Mouse (Mus musculus): ENCODE data around the gene Tat. TPM values are rescaled to one million over a fixed set of nuclear protein-coding genes. Genes with fewer than 3 reads are reported as not detected.

The Tat gene
- polyA plus RNA-seq, 1 experiment from 2014 or later = 0.45 TPM

- no peak overlapping the region for H3K4me3 ChIP-seq (ENCODE audit: low read depth, low read length)
- no peak overlapping the region for H3K9ac ChIP-seq (ENCODE audit: low read depth, low read length)
- WGBS (ENCODE audit: insufficient replicate concordance) = 46% methylated on average over 10 of the region's 10 CpGs
- H3K4me1 ChIP-seq (ENCODE audit: control insufficient read depth, low read depth, low read length) = no peaks in the 10 kb centered on the region
- H3K36me3 ChIP-seq (ENCODE audit: control insufficient read depth, insufficient read depth) = no peaks in the 10 kb centered on the region
- no peak overlapping the region for H3K27ac ChIP-seq (ENCODE audit: low read length)
- H3K4me2 ChIP-seq (ENCODE audit: low read depth, low read length) = no peak overlapping the region
- peaks cover 12% of the 10 kb centered on the region for H3K27me3 ChIP-seq (ENCODE audit: control insufficient read depth, insufficient read depth, low read depth, low read length)
- no peaks in the 10 kb centered on the region for H3K9me3 ChIP-seq (replicated peaks; ENCODE audit: control insufficient read depth, low read length)
- no peak for ATAC-seq (ENCODE audit: low read depth)
These were observed 21.4 kb upstream of the Tat start for GRCm38 (mm10) chr8:109968837-109969236.

- 6% methylated on average over 9 of the region's 9 CpGs for WGBS (ENCODE audit: insufficient replicate concordance)
- no peak overlapping the region for H3K27ac ChIP-seq (ENCODE audit: low read length)
- no peak for ATAC-seq (ENCODE audit: low read depth)
These were observed 19.9 kb upstream of the Tat start for GRCm38 (mm10) chr8:109970323-109970722.

GRCm38 (mm10) chr8:109972901-109973300 is 17.3 kb upstream of the Tat start:
- H3K4me1 ChIP-seq (ENCODE audit: control insufficient read depth, low read depth, low read length) = no peaks in the 10 kb centered on the region
- peaks cover 12% of the 10 kb centered on the region for H3K27me3 ChIP-seq (ENCODE audit: control insufficient read depth, insufficient read depth, low read depth, low read length)
- no peak overlapping the region for H3K4me3 ChIP-seq (ENCODE audit: low read depth, low read length)
- ATAC-seq (ENCODE audit: low read depth) = no peak
- H3K4me2 ChIP-seq (ENCODE audit: low read depth, low read length) = no peak overlapping the region
- WGBS (ENCODE audit: insufficient replicate concordance) = 50% methylated on average over 4 of the region's 4 CpGs
- no peaks in the 10 kb centered on the region for H3K9me3 ChIP-seq (replicated peaks; ENCODE audit: control insufficient read depth, low read length)
- no peak overlapping the region for H3K9ac ChIP-seq (ENCODE audit: low read depth, low read length)
- H3K27ac ChIP-seq (ENCODE audit: low read length) = no peak overlapping the region
- no peaks in the 10 kb centered on the region for H3K36me3 ChIP-seq (ENCODE audit: control insufficient read depth, insufficient read depth)

More at GRCm38 (mm10) chr8:109970323-109970722, 19.9 kb upstream of the Tat start:
- H3K27me3 ChIP-seq (ENCODE audit: control insufficient read depth, insufficient read depth, low read depth, low read length) = peaks cover 12% of the 10 kb centered on the region
- H3K9me3 ChIP-seq (replicated peaks; ENCODE audit: control insufficient read depth, low read length) = no peaks in the 10 kb centered on the region
- no peak overlapping the region for H3K4me3 ChIP-seq (ENCODE audit: low read depth, low read length)
- H3K36me3 ChIP-seq (ENCODE audit: control insufficient read depth, insufficient read depth) = no peaks in the 10 kb centered on the region
- H3K4me2 ChIP-seq (ENCODE audit: low read depth, low read length) = no peak overlapping the region
- no peak overlapping the region for H3K9ac ChIP-seq (ENCODE audit: low read depth, low read length)
- H3K4me1 ChIP-seq (ENCODE audit: control insufficient read depth, low read depth, low read length) = no peaks in the 10 kb centered on the region

GRCm38 (mm10) chr8:109979339-109979738 is 10.9 kb upstream of the Tat start:
- Histone ChIP-seq H3K36me3 (ENCODE audit: control insufficient read depth, insufficient read depth) (no peaks in the 10 kb centered on the region), H3K9ac (ENCODE audit: low read depth, low read length) (no peak overlapping the region), H3K4me3 (ENCODE audit: low read depth, low read length) (no peak overlapping the region), H3K9me3 (replicated peaks; ENCODE audit: control insufficient read depth, low read length) (no peaks in the 10 kb centered on the region), H3K4me2 (ENCODE audit: low read depth, low read length) (no peak overlapping the region), H3K4me1 (ENCODE audit: control insufficient read depth, low read depth, low read length) (no peaks in the 10 kb centered on the region), H3K27me3 (ENCODE audit: control insufficient read depth, insufficient read depth, low read depth, low read length) (no peaks in the 10 kb centered on the region), H3K27ac (ENCODE audit: low read length) (no peak overlapping the region)
- 53% methylated on average over 6 of the region's 6 CpGs for WGBS (ENCODE audit: insufficient replicate concordance)
- peak; percentile 53; the same call in 1 of the 2 replicates for ATAC-seq (ENCODE audit: low read depth)

GRCm38 (mm10) chr8:109982386-109983105 is 7.7 kb upstream of the Tat start:
- H3K27me3 ChIP-seq (ENCODE audit: control insufficient read depth, insufficient read depth, low read depth, low read length) = no peaks in the 10 kb centered on the region
- H3K4me3 ChIP-seq (ENCODE audit: low read depth, low read length) = no peak overlapping the region
- no peak overlapping the region for H3K9ac ChIP-seq (ENCODE audit: low read depth, low read length)
- whole genome bisulfite sequencing (ENCODE audit: insufficient replicate concordance) = 55% methylated on average over 15 of the region's 15 CpGs
- no peak for ATAC-seq (ENCODE audit: low read depth)
- no peaks in the 10 kb centered on the region for H3K36me3 ChIP-seq (ENCODE audit: control insufficient read depth, insufficient read depth)
- H3K4me2 ChIP-seq (ENCODE audit: low read depth, low read length) = no peak overlapping the region
- H3K4me1 ChIP-seq (ENCODE audit: control insufficient read depth, low read depth, low read length) = no peaks in the 10 kb centered on the region
- no peak overlapping the region for H3K27ac ChIP-seq (ENCODE audit: low read length)
- no peaks in the 10 kb centered on the region for H3K9me3 ChIP-seq (replicated peaks; ENCODE audit: control insufficient read depth, low read length)

GRCm38 (mm10) chr8:109983944-109984343 is 6.3 kb upstream of the Tat start:
- Histone ChIP-seq H3K27ac (ENCODE audit: low read length) (no peak overlapping the region), H3K9ac (ENCODE audit: low read depth, low read length) (no peak overlapping the region), H3K27me3 (ENCODE audit: control insufficient read depth, insufficient read depth, low read depth, low read length) (no peaks in the 10 kb centered on the region), H3K4me2 (ENCODE audit: low read depth, low read length) (no peak overlapping the region), H3K36me3 (ENCODE audit: control insufficient read depth, insufficient read depth) (no peaks in the 10 kb centered on the region), H3K4me1 (ENCODE audit: control insufficient read depth, low read depth, low read length) (no peaks in the 10 kb centered on the region), H3K9me3 (replicated peaks; ENCODE audit: control insufficient read depth, low read length) (no peaks in the 10 kb centered on the region), H3K4me3 (ENCODE audit: low read depth, low read length) (no peak overlapping the region)
- no peak for ATAC-seq (ENCODE audit: low read depth)
- WGBS (ENCODE audit: insufficient replicate concordance) = 34% methylated on average over 5 of the region's 5 CpGs

GRCm38 (mm10) chr8:109986384-109986783 is 3.9 kb upstream of the Tat start:
- Histone ChIP-seq H3K4me3 (ENCODE audit: low read depth, low read length) (no peak overlapping the region), H3K27ac (ENCODE audit: low read length) (no peak overlapping the region), H3K9me3 (replicated peaks; ENCODE audit: control insufficient read depth, low read length) (no peaks in the 10 kb centered on the region), H3K36me3 (ENCODE audit: control insufficient read depth, insufficient read depth) (no peaks in the 10 kb centered on the region), H3K4me1 (ENCODE audit: control insufficient read depth, low read depth, low read length) (no peaks in the 10 kb centered on the region), H3K27me3 (ENCODE audit: control insufficient read depth, insufficient read depth, low read depth, low read length) (no peaks in the 10 kb centered on the region), H3K4me2 (ENCODE audit: low read depth, low read length) (no peak overlapping the region), H3K9ac (ENCODE audit: low read depth, low read length) (no peak overlapping the region)
- ATAC-seq (ENCODE audit: low read depth) = peak; percentile 72
- WGBS (ENCODE audit: insufficient replicate concordance) = 43% methylated on average over 7 of the region's 7 CpGs

- no peaks in the 10 kb centered on the region for H3K4me1 ChIP-seq (ENCODE audit: control insufficient read depth, low read depth, low read length)
- no peak for ATAC-seq (ENCODE audit: low read depth)
- no peaks in the 10 kb centered on the region for H3K9me3 ChIP-seq (replicated peaks; ENCODE audit: control insufficient read depth, low read length)
- H3K9ac ChIP-seq (ENCODE audit: low read depth, low read length) = no peak overlapping the region
- no peaks in the 10 kb centered on the region for H3K27me3 ChIP-seq (ENCODE audit: control insufficient read depth, insufficient read depth, low read depth, low read length)
- H3K36me3 ChIP-seq (ENCODE audit: control insufficient read depth, insufficient read depth) = no peaks in the 10 kb centered on the region
- no peak overlapping the region for H3K27ac ChIP-seq (ENCODE audit: low read length)
- no peak overlapping the region for H3K4me3 ChIP-seq (ENCODE audit: low read depth, low read length)
- WGBS (ENCODE audit: insufficient replicate concordance) = 59% methylated on average over 7 of the region's 7 CpGs
- H3K4me2 ChIP-seq (ENCODE audit: low read depth, low read length) = no peak overlapping the region
These were observed 2.5 kb upstream of the Tat start for GRCm38 (mm10) chr8:109987776-109988175.

GRCm38 (mm10) chr8:109989151-109989550 is 1.1 kb upstream of the Tat start:
- no peak overlapping the region for H3K9ac ChIP-seq (ENCODE audit: low read depth, low read length)
- 77% methylated on average over 8 of the region's 8 CpGs for WGBS (ENCODE audit: insufficient replicate concordance)
- H3K4me1 ChIP-seq (ENCODE audit: control insufficient read depth, low read depth, low read length) = no peaks in the 10 kb centered on the region
- H3K27ac ChIP-seq (ENCODE audit: low read length) = no peak overlapping the region
- no peak for ATAC-seq (ENCODE audit: low read depth)
- H3K9me3 ChIP-seq (replicated peaks; ENCODE audit: control insufficient read depth, low read length) = no peaks in the 10 kb centered on the region
- no peaks in the 10 kb centered on the region for H3K36me3 ChIP-seq (ENCODE audit: control insufficient read depth, insufficient read depth)
- no peaks in the 10 kb centered on the region for H3K27me3 ChIP-seq (ENCODE audit: control insufficient read depth, insufficient read depth, low read depth, low read length)
- H3K4me3 ChIP-seq (ENCODE audit: low read depth, low read length) = no peak overlapping the region
- H3K4me2 ChIP-seq (ENCODE audit: low read depth, low read length) = no peak overlapping the region
